Mouse (Mus musculus) neural tube, embryonic 14.5 days (tissue): Measurements from ENCODE around the gene Tnxb. TPM values are rescaled to one million over a fixed set of nuclear protein-coding genes. Genes with fewer than 3 reads are reported as not detected.

Experiments
- ATAC-seq: fragments of 200-750 bp; cut with Nextera tagmentation; 2 replicates; pipeline ENCODE4 v1.8.0; 2017; ENCODE audit warnings: low read depth, mild to moderate bottlenecking, moderate TSS enrichment, moderate library complexity
- H3K27ac ChIP-seq: fragments of 300-500 bp; sonication (generic); 2 replicates; pipeline ENCODE4 v1.5.1; 2014; ENCODE audit warnings: low read depth, mild to moderate bottlenecking, control low read depth, low read length, moderate library complexity, mixed read lengths
- H3K27me3 ChIP-seq: fragments of 300-500 bp; sonication (generic); 2 replicates; pipeline ENCODE4 v1.6.1; 2014; ENCODE audit warnings: low read length; ENCODE audit not compliant: control insufficient read depth, insufficient read depth
- H3K36me3 ChIP-seq: fragments of 300-500 bp; sonication (generic); 2 replicates; pipeline ENCODE4 v1.6.1; 2014; ENCODE audit warnings: low read length, mixed read lengths; ENCODE audit not compliant: control insufficient read depth, insufficient read depth
- H3K4me1 ChIP-seq: fragments of 300-500 bp; sonication (generic); 2 replicates; pipeline ENCODE4 v1.6.1; 2014; ENCODE audit warnings: low read length; ENCODE audit not compliant: control insufficient read depth, insufficient read depth
- H3K4me2 ChIP-seq: fragments of 300-500 bp; sonication (generic); 2 replicates; pipeline ENCODE4 v1.6.1; 2014; ENCODE audit warnings: mild to moderate bottlenecking, low read depth, low read length, control low read depth
- H3K4me3 ChIP-seq: fragments of 300-500 bp; sonication (generic); 2 replicates; pipeline ENCODE4 v1.5.1; 2014; ENCODE audit warnings: low read depth, low read length, control low read depth, mixed read lengths
- H3K9ac ChIP-seq: fragments of 300-500 bp; sonication (generic); replicated peaks from 2 replicates; pipeline ENCODE4 v1.6.1; 2014; ENCODE audit warnings: low read depth, mild to moderate bottlenecking, control low read depth, low read length, mixed read lengths
- H3K9me3 ChIP-seq: fragments of 300-500 bp; sonication (generic); 2 replicates; pipeline ENCODE4 v1.6.1; 2016; ENCODE audit warnings: low read length; ENCODE audit not compliant: control insufficient read depth
- WGBS: fragments of 180-500 bp; shearing (Covaris S2); extraction: QIAGEN DNeasy Blood & Tissue Kit; methylation state at CpG from one replicate; pipeline ENCODE4 v1.1.7; 2014; 5-methylcytosine and 5-hydroxymethylcytosine counted together
- polyA plus RNA-seq: library from polyadenylated mRNA; unstranded; fragments of >200 nt; fragmentation: Nextera tagmentation; extraction: Ambion mirVana; gene quantifications from 2 replicates; pipeline ENCODE4 v1.2.1, GENCODE M21; 2014

Gene Tnxb
- polyA plus RNA-seq, 1 experiment from 2014 or later: 0.23 TPM

- Histone ChIP-seq H3K9me3 (no peaks in the 10 kb centered on the region), H3K4me2 (no peak overlapping the region), H3K4me3 (no peak overlapping the region), H3K36me3 (no peaks in the 10 kb centered on the region), H3K27ac (no peak overlapping the region), H3K4me1 (no peaks in the 10 kb centered on the region), H3K9ac (no peak overlapping the region), H3K27me3 (peaks cover 7% of the 10 kb centered on the region; the same call in 1 of the 2 replicates)
- no peak for ATAC-seq
- 53% methylated on average over 9 of the region's 11 CpGs for WGBS
Measured at GRCm38 (mm10) chr17:34660259-34660820, 10.0 kb upstream of the Tnxb start.

- no peak overlapping the region for H3K9ac ChIP-seq
- no peak overlapping the region for H3K4me3 ChIP-seq
- WGBS: 11% methylated on average over 19 of the region's 19 CpGs
Measured at GRCm38 (mm10) chr17:34661121-34661591, 9.2 kb upstream of the Tnxb start.

GRCm38 (mm10) chr17:34662468-34662867 lies 7.9 kb upstream of the Tnxb start:
- Histone ChIP-seq H3K27ac (no peak overlapping the region), H3K4me1 (no peaks in the 10 kb centered on the region), H3K27me3 (peaks cover 7% of the 10 kb centered on the region; the same call in 1 of the 2 replicates), H3K9ac (no peak overlapping the region), H3K36me3 (no peaks in the 10 kb centered on the region), H3K4me3 (no peak overlapping the region), H3K9me3 (no peaks in the 10 kb centered on the region), H3K4me2 (no peak overlapping the region)
- ATAC-seq: no peak
- WGBS: 97% methylated on average over 1 of the region's 1 CpGs

More at GRCm38 (mm10) chr17:34661121-34661591, 9.2 kb upstream of the Tnxb start:
- ATAC-seq: no peak
- Histone ChIP-seq H3K4me1 (no peaks in the 10 kb centered on the region), H3K27ac (no peak overlapping the region), H3K4me2 (0 out of 2 replicates have a peak overlapping the region, but pooled peaks have one; percentile 14), H3K36me3 (no peaks in the 10 kb centered on the region), H3K9me3 (no peaks in the 10 kb centered on the region), H3K27me3 (peaks cover 7% of the 10 kb centered on the region; the same call in 1 of the 2 replicates)

- Histone ChIP-seq H3K4me3 (no peak overlapping the region), H3K36me3 (no peaks in the 10 kb centered on the region), H3K27me3 (peaks cover 7% of the 10 kb centered on the region; the same call in 1 of the 2 replicates), H3K4me2 (no peak overlapping the region), H3K4me1 (no peaks in the 10 kb centered on the region), H3K9ac (no peak overlapping the region), H3K27ac (no peak overlapping the region), H3K9me3 (no peaks in the 10 kb centered on the region)
- no peak for ATAC-seq
- WGBS: 85% methylated on average over 8 of the region's 8 CpGs
Measured at GRCm38 (mm10) chr17:34662978-34663377, 7.4 kb upstream of the Tnxb start.

GRCm38 (mm10) chr17:34663558-34663957 lies 6.8 kb upstream of the Tnxb start:
- H3K4me2 ChIP-seq: no peak overlapping the region
- H3K4me1 ChIP-seq: no peaks in the 10 kb centered on the region
- H3K4me3 ChIP-seq: no peak overlapping the region
- no peaks in the 10 kb centered on the region for H3K9me3 ChIP-seq
- H3K9ac ChIP-seq: no peak overlapping the region
- WGBS: 57% methylated on average over 1 of the region's 1 CpGs
- H3K27ac ChIP-seq: no peak overlapping the region
- ATAC-seq: no peak
- no peaks in the 10 kb centered on the region for H3K36me3 ChIP-seq
- peaks cover 7% of the 10 kb centered on the region; the same call in 1 of the 2 replicates for H3K27me3 ChIP-seq

GRCm38 (mm10) chr17:34664472-34664871 lies 5.9 kb upstream of the Tnxb start:
- no peaks in the 10 kb centered on the region for H3K9me3 ChIP-seq
- no peak overlapping the region for H3K4me3 ChIP-seq
- H3K4me1 ChIP-seq: no peaks in the 10 kb centered on the region
- no peak overlapping the region for H3K4me2 ChIP-seq
- WGBS: 83% methylated on average over 7 of the region's 7 CpGs
- H3K27me3 ChIP-seq: peaks cover 7% of the 10 kb centered on the region; the same call in 1 of the 2 replicates
- ATAC-seq: no peak
- no peak overlapping the region for H3K9ac ChIP-seq
- no peaks in the 10 kb centered on the region for H3K36me3 ChIP-seq
- no peak overlapping the region for H3K27ac ChIP-seq

- Histone ChIP-seq H3K27ac (no peak overlapping the region), H3K4me2 (peak overlapping the region; percentile 54), H3K9me3 (no peaks in the 10 kb centered on the region), H3K9ac (peak overlapping the region; percentile 41), H3K27me3 (peaks cover 31% of the 10 kb centered on the region), H3K4me3 (peak overlapping the region; percentile 26), H3K4me1 (peaks cover 8% of the 10 kb centered on the region; the same call in 1 of the 2 replicates), H3K36me3 (no peaks in the 10 kb centered on the region)
- WGBS: 10% methylated on average over 89 of the region's 93 CpGs
- ATAC-seq: peak; percentile 63
Measured at GRCm38 (mm10) chr17:34671151-34672066, 1.1 kb downstream of the Tnxb start.

- ATAC-seq: 0 out of 2 replicates have a peak, but pooled peaks have one; percentile 16
- peaks cover 31% of the 10 kb centered on the region for H3K27me3 ChIP-seq
Measured at GRCm38 (mm10) chr17:34672246-34672792, 2.0 kb downstream of the Tnxb start.

More at GRCm38 (mm10) chr17:34672246-34672792, 2.0 kb downstream of the Tnxb start:
- H3K4me3 ChIP-seq: peak overlapping the region; percentile 26
- peaks cover 8% of the 10 kb centered on the region; the same call in 1 of the 2 replicates for H3K4me1 ChIP-seq
- peak overlapping the region; percentile 41 for H3K9ac ChIP-seq
- no peak overlapping the region for H3K27ac ChIP-seq
- H3K4me2 ChIP-seq: peak overlapping the region; percentile 54
- 30% methylated on average over 49 of the region's 49 CpGs for WGBS
- no peaks in the 10 kb centered on the region for H3K9me3 ChIP-seq
- no peaks in the 10 kb centered on the region for H3K36me3 ChIP-seq
